Mouse (Mus musculus) yolk sac, embryonic 10.5 days (tissue): ENCODE measurements at regions not wholly inside any gene's neighbourhood (a gene's known extent, or its start where the extent isn't known, plus 50 kb on each side); places are given as distances from the start of the nearest gene placed in this dataset.
A peak's percentile ranks its signal among the peaks of the same experiment; 100 is the strongest.

Source experiments
- DNase-seq: peaks from one replicate; pipeline ENCODE4 v3.0.0-alpha.2; 2017; ENCODE audit warnings: low spot score

DNA sequence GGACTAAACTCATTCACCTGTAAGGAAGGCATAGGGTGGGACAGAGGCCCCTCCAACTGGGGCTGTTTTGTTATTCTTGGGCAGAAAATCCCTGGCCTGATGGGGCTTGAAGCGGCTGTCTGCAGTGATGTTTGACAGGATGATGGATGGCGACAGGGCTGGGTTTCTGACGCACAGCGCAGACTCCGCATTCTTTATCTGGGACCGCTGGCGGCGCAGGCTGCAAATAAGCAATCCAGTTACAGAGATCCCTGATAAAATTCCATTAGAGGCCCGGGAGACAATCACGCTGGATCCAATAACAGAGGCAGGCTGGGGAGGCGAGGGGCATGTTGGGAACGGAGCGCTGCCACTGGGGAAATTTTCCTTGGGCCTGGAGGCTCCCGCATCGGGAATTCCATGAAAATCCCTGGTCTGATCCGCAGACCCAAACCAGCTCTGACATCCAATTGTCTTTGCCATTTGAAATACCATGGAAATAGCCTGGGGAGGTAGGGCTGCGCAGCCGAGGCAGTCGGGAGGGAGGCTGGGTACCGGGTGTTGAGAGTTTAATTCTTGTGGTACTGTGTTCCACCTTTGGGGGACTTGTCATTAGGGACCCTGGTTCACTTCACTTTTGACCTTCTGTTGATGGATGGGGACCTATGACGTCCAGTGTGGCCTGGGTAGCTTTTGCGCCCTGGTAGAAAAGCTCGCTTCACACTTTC, 99.0 kb upstream of the Sdk2 start:
- DNase-seq: peak; percentile 6

DNA sequence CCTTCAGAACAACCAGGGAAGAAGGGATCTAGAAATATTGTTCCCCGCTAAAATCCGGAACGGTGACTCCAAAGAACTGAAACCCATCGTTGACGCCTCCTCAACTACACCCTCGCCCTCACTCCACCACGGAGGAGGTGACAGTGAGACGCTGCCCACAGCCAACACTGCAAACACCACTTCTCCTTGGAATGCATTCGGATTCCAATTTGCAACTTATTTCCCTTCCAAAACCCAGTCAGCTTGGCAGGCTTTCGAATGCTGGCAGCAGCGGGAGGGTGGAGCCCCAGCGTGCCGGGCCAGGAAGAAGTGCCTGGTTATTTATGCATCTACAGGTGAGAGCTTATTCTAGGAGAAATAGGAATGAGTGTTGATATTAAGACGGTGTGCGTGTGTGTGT, 85.9 kb upstream of the Sdk2 start:
- DNase-seq: no peak

DNA sequence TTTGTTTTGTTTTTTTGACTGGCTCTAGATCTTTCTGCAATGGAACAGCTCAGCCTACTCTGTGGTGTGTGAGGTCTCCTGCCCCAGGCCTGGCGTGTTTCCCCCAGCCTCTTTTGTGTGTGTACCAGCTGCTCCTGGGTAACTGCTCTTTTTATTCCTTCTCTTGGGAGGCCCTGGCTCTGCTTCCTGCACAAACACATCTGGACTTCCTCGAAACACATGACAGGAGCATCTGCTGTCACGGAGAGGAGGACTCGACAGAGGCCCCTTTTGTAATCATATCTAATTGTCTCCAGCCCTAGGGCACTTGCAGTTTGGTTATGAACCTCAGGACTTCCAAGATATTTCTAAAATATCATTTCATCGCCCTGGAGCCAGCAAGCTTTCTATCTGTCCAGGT, 79.5 kb upstream of the Sdk2 start:
- DNase-seq: no peak

DNA sequence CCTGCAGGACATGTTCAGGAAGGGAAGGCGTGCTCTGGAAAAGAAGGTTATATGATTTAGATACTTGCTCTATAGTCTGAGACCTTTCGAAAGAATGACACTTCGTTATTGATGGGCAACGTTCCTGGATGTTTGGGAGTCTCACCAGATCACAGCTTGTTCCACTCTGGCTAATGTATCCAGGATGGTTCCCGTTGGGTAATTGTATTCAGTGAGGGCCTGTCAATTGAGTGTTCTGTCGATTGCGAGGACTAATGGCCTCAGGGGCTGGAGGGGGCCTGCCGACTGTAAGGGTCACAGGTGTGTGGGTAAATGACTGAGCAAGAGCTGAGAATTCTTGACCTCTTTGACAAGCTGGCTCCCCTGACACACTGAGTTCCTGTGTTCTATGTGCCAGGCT, 62.4 kb upstream of the Sdk2 start:
- no peak for DNase-seq

GRCm38 (mm10) chr11:114128841-114129240, 62.0 kb upstream of the Sdk2 start:
- DNase-seq: no peak

DNA sequence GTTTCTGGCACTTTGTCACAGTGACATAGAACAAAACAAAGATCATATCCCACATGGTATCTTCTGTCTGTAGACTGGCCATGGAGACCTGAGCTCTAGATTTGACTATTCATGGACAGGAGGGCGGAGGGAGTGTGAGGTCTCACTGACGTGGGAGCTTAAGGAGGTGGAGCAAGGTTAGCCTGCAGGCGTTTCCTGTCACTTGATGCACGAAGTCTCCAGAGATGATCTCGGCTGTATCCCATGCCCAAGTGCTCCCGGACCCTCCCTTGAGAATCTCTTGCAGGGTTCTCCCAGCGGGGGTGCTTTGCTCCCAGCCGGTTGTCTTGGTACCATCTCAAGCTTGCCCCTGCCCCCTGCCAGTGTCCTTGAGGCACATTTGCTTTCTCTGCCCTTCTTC, 60.6 kb upstream of the Sdk2 start:
- DNase-seq: no peak

DNA sequence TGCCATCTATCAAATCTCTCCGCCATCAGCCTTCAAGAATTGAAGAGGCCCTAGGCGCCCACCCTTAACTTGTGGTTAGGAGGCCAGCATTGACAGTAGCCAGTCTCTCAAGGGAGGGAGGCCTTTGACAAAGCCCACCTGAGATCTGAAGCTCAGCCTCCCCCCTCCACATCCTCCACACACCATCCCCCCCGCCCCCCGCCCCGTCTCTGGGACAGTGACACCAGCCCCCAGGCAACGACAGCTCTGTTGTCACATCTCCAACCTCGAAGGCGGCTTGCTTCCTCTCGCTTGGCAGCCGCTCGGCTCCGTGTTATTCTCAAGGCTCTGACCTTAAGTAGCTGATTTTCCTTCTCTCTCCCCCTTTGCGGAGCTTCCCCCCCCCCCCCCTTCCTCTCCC, 55.3 kb upstream of the Sdk2 start:
- no peak for DNase-seq

DNA sequence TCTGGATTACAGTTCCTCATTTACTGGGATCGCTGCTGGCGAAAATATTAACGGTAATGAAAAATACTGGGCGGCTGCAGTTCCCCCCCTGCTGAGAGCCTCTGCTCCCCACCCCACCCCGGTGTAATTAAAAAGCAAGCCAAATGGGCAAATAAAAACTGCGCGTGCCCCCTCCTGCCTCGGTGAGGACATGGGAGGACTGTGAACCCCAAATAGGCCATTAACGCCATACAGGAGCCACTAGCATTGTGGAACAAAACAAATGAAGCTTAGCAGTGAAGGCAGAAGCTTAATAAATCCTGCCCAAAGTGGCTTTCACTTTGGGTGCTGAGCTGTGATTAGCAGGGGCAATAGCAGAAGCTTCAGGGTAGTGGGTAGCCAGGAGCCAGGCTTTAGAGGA, 52.3 kb upstream of the Sdk2 start:
- DNase-seq: no peak
